Mouse (Mus musculus) c-Kit-positive CD71-negative TER-119-negative erythroid progenitor cells, embryonic 14.5 days (primary cell): ENCODE measurements around the gene Timm17a.

ENCODE experiments used
- DNase-seq: peaks from one replicate; pipeline ENCODE4 v3.0.0-alpha.2; 2013; ENCODE audit warnings: low read depth

The Timm17a gene

DNA sequence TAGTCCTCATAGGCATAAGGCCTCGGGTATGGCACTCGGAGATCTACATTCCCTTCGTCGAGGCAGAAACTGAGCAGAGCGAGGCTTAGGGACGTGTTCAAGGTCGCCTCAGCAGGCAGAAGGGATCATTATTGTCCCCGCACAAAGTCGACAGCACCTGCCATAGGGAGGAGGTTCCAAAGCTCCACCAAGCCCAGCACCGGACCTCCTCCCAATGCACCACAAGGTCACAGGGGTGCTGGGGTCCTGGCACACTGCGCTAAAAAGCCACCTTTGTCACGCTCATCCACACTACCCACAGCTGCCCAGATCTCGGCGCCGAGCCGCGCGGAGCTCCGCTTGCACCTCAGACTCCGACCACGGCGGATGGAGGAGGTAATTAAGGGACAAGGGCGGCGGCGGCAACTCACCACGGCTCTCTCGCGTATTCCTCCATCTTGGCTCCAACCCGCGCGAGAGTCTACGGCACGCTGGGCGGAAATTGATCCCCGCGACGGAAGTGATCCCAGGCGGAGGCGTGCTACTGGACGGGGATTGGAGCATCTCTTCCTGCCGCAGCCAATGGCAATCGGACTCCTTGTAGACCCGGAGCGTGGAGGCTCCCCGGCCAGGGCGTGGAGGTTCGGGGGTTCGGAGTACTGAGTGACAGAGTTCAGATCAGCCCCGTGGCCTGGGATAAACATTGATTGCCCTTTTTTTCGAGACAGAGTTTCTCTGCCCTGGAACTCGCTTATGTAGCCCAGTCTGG, at the start of gene Timm17a:
Gene Timm17a, minus strand, starts transcription at position 495 of the 748 bp plus-strand sequence.
- DNase-seq = peak; percentile 89

DNA sequence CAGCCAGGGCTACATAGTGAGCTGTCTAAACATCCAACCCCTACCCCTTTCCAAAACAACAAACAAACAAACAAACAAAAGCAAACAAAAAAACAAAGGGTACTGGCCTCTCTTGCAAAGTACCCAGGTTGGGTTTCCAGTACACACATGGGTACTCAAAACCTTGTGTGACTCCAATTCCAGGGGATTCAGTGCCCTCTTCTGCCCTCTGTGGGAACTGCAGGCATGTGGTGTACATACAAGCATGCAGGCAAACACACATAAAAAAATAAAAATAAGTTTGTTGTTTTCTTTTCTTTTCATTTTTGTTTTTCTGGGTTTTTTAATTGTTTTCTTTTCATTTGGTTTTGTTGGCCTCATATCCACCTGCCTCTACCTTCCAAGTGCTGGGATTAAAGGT, 48.5 kb upstream of the Timm17a start:
- DNase-seq = no peak

DNA sequence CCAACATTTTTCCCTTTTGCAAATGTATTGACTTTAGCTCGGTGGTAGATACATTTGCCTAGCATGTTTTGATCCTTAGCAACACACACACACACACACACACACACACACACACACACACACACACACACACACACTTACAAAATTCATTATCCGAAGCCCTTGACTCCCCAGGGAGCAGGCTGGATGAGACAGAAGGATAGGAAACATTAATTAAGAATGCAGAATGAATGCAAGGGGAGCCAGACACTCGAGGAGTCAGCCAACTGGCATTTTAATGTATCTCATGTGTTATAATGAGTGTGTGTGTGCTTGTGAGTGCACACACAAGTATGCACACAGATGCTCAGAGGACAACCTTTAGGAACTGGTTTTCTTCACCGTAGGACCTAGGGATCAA, 47.9 kb upstream of the Timm17a start:
- no peak for DNase-seq

DNA sequence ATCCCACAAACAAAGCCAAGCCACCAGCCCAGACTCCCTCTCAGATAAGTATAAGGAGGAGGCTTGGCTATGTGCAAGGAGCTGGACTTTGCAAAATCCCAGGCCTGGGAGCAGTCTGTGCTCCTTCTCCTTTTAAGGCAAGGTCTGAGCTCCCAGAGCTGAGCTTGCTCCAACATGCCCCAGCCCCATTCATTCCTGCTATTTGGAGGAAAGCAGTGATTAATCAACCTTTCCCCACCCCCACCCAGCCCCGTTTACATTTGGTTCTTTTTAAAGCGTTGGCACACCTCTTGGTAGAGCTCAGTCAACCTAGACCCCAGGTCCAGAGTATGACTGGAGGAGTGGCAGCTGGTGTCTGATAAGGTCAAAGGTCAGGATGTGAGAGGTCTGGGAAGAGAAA, 45.5 kb upstream of the Timm17a start:
- no peak for DNase-seq

DNA sequence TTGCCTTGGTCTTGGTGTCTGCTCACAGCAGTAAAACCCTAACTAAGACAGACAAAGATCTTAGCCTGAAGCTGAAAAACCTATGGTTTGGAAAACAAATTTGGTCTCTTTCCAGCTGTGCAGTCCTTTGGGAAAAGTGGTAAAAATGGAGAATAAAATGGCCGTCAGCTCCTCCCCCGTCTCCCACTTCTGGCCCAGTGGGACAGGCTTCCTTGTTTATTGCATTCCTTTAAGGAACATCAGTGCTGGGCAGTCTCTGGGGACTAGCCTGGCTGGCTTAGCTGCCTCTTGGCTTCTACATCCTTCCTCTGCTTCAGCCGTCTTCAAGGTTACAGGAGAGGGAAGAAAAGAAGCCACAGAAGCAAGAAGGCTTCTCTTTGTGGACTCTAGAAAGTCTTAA, 38.4 kb upstream of the Timm17a start:
- no peak for DNase-seq

DNA sequence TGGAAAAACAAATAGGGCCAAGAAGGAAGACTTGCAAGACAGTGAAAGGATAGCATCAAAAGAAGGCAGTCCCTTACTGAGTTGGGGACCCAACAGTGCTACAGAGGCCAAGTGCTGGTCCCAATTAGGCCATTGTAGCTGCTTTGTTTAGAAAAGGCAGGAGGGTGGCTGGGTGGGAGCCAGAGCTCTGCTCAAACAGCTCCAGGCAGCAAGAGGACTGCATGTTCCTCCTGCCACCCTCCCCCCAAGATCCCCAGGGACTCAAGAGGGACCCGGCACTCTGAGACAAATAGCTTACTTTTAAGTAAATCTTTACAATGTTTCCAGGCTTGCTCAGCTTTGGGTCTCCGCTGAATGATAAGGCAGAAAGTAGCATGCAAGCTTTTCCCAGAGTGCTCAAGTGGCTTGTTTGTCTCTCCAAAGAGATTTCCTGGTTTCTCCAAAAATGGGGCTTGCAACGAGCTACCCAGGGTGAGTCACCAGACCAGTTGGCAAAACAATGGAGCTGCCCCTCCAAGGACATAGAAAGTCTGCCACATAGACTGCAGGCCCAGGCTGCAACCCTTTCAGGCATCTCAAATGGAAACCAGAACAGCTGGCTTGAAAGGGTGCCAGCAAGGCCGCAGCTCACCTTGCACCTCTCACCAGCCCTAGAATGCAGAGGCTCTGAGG, 34.1 kb upstream of the Timm17a start:
- no peak for DNase-seq

DNA sequence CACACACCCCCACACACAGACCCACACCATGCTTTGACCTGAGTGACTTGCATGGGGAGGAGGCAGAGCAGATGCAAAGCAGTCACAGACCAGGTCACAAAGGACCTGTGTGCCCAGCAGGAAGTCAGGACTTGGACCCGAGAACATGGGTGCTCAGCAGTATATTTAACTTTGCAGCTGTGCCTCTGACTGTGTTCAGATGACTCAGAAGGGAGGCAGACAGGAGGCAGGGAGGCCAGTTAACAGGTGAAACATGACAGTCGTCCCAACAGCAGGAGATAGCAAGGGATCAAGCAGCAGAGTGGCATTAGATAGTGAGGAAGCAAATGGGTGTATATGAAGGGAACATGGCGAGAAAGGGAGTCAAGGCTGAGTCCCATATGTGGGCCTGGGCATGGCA, 33.3 kb upstream of the Timm17a start:
- no peak for DNase-seq

DNA sequence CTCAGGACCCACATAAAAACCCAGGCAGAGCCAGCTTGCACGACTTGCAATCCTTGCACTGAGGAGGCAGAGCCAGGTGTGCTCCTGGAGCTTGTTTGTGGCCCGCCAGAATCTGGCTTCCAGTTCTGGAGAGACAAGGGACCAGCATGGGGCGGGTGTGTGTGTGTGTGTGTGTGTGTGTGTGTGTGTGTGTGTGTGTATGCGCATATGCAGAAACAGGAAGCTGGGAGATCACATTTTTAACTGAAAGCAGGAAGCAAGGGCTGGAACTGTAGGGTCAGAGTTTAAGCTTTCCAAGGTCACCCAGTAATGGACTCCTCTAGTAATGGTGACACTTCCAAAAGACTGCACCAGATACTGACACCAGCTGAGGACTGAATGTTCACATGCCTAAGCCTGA, 30.4 kb upstream of the Timm17a start:
- DNase-seq = no peak

DNA sequence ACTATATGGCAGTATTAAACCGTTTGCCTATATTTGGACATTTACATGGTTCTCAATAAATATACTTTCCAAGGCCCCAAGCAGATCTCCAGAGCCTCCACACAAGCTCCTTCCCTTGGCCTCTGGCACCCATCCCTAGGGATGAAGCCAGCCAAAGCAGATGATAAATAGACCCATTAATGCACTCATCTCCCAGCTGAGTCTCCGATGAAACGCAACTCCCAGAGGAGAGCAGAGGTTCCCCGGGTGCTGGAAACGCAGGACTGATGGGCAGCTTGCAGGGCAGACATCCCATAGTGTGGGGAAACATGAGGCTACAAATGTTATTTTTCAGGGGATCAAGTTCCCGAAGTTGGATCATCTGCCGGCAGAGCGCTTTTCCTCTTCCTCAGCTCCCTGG, 28.4 kb upstream of the Timm17a start:
- DNase-seq = no peak

DNA sequence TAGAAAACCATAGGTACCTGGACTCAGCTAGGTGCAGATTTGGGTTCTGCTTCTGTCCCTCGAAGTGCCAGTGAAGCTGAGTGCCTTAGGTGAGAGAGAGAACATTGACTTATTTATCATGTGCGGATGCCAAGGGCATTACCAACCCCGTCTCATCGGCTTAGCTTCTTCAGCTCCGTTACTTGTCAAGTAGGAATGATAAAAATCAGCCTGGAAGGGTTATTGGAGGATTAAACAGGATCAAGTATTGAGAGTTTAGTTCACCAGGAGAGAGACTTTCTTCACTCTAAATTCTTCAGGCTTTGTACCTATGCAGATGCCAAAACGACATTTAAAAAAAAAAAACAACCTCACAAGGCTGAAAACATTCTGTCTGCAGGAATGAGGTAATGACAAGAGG, 17.0 kb upstream of the Timm17a start:
- no peak for DNase-seq

DNA sequence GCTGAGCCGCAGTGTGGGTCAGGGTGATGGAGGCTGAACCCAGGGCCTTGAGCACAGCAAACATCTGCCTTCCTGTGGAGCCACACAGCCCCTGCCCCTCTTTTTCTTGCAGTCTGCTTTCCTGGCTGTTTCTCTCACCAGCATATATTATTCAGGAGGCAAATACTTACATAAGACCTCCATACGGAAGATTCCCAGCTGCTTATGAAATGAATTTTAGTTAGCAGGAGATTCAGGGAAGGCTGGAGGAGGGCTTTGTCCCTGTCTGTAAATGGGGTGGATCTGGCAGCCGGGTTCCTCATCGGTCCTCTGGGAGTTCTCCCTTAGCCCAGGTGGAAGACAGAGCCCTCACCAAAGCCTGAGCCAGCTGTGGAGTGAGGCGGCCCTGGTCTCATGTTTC, 14.8 kb upstream of the Timm17a start:
- DNase-seq = no peak

DNA sequence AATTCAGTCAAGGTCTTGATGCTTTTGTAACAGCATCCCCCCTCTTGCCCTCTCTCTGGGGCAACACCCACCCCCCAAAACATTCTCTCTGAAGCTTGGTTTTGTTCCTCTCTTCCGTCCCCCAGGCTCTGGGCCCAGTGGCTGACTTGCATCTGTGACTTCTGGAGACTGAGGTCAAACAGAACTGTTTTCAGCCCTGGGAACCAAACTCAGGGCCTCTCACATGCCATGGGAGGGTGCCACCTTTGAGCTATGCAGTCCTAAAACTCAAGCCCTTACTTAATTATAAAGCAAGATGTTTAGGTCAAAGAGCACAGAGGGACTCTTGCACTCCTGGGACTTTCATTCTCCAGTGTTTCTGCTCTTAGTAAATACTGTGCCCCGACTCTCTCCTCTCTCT, 12.4 kb upstream of the Timm17a start:
- no peak for DNase-seq

DNA sequence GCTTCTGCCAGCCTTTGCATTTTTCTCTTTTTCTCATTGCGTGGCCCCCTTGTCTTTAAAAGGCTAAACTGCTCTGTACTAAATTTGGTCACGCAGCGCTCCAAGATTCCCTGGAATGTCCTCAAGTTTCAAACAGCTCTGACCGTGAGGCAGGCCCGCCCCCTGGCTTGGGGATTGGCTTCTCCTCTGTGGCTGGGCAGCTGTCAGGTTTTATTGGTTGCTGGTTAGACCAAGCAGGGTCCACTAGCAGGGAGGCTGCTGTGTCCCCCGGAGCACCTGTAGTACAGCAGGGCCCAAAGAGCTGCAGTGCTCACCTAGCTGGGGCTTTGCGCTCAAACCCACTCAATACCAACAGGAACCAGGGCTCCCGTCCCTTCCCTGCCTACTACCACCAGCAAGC, 11.0 kb upstream of the Timm17a start, which contains the start of gene Lmod1:
Gene Lmod1, plus strand, starts transcription at position 237 of the 400 bp plus-strand sequence.
- DNase-seq = no peak

DNA sequence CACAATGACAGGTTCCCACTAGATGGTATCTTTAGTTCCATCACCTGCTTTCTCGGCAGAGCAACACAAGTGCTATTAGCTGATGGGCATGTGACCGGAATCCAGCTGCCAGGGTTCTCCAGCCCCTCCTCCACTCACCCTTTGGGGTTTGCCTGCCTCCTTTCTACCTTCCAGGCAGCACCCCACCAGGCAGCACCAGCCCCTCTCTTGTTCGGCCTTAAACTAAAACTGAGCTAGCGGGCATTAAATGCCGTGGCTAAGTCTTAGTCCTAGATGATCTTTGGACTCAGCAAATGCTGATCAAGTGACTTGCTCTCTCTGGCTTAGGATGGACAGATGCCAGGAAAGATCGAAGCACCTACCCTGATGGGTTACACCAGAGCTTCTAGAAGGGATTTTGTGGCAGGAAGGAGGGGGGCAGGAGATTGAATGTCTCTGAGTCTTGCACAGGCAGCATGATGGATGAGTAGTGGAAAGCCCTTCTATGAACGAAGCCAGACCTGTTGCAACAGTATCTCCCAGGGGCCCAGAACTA, 9.9 kb upstream of the Timm17a start:
- no peak for DNase-seq

DNA sequence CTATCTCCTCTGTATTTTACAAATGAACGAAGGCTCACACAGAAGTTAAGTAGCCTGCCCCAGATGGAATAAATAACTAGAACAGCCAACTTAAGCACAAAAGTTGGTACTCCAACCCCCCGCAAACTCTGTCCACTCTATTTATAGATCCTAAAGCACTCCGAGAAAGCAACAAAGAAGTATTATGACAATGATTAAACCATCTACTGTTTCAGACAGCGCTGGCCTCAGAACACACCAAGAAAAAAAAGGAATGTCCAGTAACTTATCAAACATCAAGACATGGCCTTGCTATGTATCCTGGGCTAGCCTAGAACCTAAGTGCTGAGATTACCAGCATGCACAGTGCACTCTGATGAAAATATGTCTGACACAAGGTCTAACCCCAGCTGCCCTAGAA, 1.4 kb downstream of the Timm17a start:
- DNase-seq = no peak

DNA sequence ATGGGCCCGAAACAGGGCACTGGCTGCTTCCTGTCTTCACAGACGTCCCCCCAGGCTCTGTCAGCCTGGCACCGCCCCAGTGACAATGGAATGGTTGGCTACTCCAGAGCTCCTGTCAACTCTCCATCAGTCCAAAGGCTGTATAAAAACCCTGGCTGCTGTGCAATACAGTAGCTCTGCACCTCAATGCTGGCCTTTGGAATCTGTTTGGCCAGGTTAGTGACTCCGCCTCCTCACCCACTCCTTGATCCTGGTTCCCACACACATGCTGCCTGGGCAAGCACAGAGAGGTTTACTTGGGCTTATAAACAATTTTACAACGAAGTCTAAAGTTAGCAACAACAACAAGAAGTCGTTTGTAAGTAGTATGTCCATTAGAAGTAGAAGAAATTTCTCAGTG, 2.2 kb downstream of the Timm17a start:
- DNase-seq = no peak

DNA sequence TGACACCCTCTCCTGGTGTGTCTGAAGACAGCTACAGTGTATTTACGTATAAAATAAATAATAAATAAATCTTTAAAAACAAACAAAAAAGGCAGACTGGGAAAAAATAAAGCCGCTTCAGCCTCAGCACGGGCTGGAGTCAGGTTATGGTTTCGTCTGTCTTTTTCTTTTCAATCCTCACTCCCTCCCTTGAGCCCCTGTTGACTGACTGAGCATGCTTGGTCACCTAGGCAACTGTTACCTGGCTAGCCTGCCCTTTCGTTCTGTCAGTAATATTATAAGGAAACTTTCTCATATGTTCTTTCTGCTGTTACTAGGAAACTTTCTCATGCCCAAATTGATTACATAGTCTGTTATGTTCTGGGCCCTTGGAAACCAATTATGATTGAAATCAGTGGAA, 22.7 kb downstream of the Timm17a start:
- no peak for DNase-seq

DNA sequence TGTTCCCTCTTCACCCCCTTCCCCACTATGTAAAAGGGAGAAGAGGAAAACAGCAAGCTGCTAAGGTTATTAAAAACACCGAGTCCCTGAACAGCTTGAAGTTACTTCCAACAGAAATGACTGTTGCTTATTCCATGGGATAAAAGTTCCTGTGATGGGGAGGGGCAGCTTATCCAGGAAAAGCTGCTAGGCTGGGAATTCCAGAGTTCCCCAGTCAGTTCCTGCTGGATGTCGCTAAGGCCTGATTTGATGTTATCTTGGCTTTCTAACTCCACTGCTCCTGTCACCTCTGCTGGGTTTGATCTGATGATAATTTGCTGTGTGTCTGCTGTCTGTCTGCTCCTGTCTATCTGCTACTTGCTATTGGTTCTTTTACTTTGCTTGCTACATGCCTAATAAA, 27.3 kb downstream of the Timm17a start:
- DNase-seq = no peak

DNA sequence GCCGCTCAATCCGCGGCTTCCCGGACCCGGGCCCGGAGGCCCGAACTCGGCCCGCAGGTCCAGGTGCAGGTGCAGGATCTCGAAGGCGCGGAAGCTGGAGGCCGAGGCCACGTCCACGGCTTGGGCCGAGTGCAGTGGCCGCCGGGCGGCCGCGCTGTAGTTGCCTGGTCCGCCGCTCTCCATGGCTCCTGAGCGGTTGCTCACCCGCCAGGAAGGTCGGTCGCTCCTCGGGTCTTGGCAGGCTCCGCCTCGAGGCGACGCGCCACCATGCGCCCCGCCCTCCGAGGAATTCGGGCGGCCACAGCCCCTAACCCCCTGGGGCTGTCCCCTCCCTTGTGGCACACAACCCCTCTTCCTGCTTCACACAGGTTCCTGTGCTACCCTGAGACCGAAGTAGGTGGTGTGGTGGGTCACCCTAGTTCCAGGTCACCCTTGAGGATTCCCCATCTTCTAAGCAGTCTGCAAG, 29.7 kb downstream of the Timm17a start, which contains the start of gene Rnpep:
Gene Rnpep, minus strand, starts transcription at position 259 of the 466 bp plus-strand sequence.
- DNase-seq = peak; percentile 33

DNA sequence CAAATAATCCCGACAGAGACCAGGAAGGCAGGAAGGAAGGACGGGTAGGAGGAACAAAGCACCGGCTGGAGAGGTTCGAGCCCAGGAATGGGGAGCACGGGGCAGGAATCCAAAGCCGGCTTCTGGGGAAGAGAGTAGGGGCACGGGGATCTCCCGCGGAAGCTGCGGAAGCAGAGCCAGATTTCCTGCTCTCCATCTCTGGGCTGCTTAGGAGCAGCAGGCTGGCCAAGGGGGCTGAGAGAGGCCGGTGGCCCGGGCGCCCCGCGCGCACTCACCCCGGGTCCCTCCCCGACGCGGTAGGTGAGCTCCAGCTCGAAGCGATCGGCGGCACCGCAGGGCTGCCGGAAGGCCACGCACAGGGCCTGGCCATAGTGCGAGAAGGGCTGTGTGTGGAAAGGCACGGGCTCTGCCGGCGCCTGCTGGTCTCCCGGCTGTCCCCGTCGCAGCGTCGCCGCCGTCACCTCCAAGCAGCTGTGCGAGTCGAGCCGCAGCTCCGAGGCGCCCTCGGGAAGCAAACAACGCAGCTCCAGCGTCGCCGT, 30.2 kb downstream of the Timm17a start:
- DNase-seq = no peak

DNA sequence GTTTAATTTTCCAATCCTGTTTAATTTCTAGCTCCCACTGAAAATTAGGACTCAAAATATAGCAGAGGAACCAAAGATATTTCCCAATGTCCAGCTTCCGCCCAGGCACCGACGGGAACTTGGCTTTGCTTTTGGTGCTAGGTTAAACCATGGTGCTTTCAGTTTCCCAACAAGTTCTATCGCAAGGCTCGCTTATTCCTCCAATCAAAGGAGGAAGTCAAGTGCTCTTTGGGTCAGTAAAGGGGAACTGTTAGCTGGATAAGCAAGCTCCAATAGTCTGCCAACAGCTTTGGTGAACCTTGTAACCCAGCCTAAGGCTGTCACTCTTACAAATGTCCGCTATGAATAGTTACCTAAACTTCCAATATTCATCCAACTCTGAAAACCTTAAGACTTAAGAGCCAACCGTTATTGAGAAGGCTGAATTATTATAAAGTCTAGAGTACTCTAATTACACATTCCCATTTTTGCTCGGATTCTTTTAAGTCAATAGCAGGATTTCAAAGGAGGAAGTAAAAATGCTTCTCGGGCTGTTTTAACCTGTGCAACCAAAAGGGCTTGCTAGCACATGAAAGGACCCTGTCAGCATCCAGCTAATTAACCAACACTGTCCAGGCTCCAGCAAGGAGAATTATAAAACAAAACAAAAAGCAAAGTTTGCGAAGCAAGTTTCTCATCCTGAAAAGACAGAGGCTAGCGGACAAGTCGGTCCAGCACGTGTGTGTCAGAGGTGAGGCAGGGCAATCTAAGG, 30.9 kb downstream of the Timm17a start:
- peak; percentile 37 for DNase-seq

DNA sequence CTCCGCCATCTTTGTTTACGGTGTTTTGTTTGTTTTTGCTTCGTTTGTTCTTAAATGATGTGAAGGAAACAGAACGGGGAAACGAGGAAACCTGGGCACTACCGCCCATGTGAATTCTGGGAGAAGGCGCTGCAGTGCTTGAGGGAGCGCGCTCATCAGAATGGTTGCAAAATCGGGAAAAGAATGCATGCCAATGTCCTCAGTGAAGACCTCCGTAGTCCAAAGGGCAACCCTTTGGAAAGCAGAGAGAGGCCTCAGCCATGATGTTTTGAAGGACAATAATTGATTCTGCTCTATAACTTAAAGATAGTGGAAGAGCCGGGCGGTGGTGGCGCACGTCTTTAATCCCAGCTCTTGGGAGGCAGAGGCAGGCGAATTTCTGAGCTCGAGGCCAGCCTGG, 31.7 kb downstream of the Timm17a start:
- DNase-seq = no peak
